Mouse (Mus musculus): ENCODE measurements around the gene Wdr11.

Gene Wdr11

GRCm38 (mm10) chr7:129653791-129654271 lies 62.2 kb downstream of the Wdr11 start:
- DNase-seq (ENCODE audit: low read depth), result peak; percentile 10

- DNase-seq (ENCODE audit: low read depth), result no peak
Measured at GRCm38 (mm10) chr7:129654923-129655322, 63.3 kb downstream of the Wdr11 start.

- no peak for DNase-seq (ENCODE audit: low read depth)
Measured at GRCm38 (mm10) chr7:129655604-129656226, 64.1 kb downstream of the Wdr11 start.

GRCm38 (mm10) chr7:129657867-129658266 lies 66.2 kb downstream of the Wdr11 start:
- DNase-seq (ENCODE audit: low read depth), result no peak

- no peak for DNase-seq (ENCODE audit: low read depth)
Measured at GRCm38 (mm10) chr7:129659755-129660154, 68.1 kb downstream of the Wdr11 start.

- DNase-seq (ENCODE audit: low read depth), result no peak
Measured at GRCm38 (mm10) chr7:129660546-129660945, 68.9 kb downstream of the Wdr11 start.

GRCm38 (mm10) chr7:129662051-129662789 lies 70.6 kb downstream of the Wdr11 start:
- no peak for DNase-seq (ENCODE audit: low read depth)

- DNase-seq (ENCODE audit: low read depth), result no peak
Measured at GRCm38 (mm10) chr7:129663781-129664505, 72.3 kb downstream of the Wdr11 start.

- DNase-seq (ENCODE audit: low read depth), result no peak
Measured at GRCm38 (mm10) chr7:129665411-129665810, 73.7 kb downstream of the Wdr11 start.

- no peak for DNase-seq (ENCODE audit: low read depth)
Measured at GRCm38 (mm10) chr7:129665921-129666320, 74.3 kb downstream of the Wdr11 start.

GRCm38 (mm10) chr7:129666526-129666925 lies 74.9 kb downstream of the Wdr11 start:
- DNase-seq (ENCODE audit: low read depth), result no peak

GRCm38 (mm10) chr7:129670280-129670679 lies 78.6 kb downstream of the Wdr11 start:
- DNase-seq (ENCODE audit: low read depth), result no peak

GRCm38 (mm10) chr7:129671675-129672651 lies 80.3 kb downstream of the Wdr11 start:
- DNase-seq (ENCODE audit: low read depth), result no peak

- DNase-seq (ENCODE audit: low read depth), result no peak
Measured at GRCm38 (mm10) chr7:129673776-129674175, 82.1 kb downstream of the Wdr11 start.

- DNase-seq (ENCODE audit: low read depth), result no peak
Measured at GRCm38 (mm10) chr7:129674558-129674957, 82.9 kb downstream of the Wdr11 start.

GRCm38 (mm10) chr7:129675852-129676251 lies 84.2 kb downstream of the Wdr11 start:
- no peak for DNase-seq (ENCODE audit: low read depth)

- DNase-seq (ENCODE audit: low read depth), result no peak
Measured at GRCm38 (mm10) chr7:129677141-129677540, 85.5 kb downstream of the Wdr11 start.

GRCm38 (mm10) chr7:129678431-129678830 lies 86.8 kb downstream of the Wdr11 start:
- no peak for DNase-seq (ENCODE audit: low read depth)

GRCm38 (mm10) chr7:129678972-129679371 lies 87.3 kb downstream of the Wdr11 start:
- DNase-seq (ENCODE audit: low read depth), result no peak

- no peak for DNase-seq (ENCODE audit: low read depth)
Measured at GRCm38 (mm10) chr7:129680534-129681210, 89.0 kb downstream of the Wdr11 start.

GRCm38 (mm10) chr7:129682525-129682924 lies 90.9 kb downstream of the Wdr11 start:
- no peak for DNase-seq (ENCODE audit: low read depth)
